Mouse (Mus musculus) fat pad, adult 2 months (tissue): ENCODE data around the gene Parp9.
"Not testable (repeated sequence)": the region's sequence is repeated elsewhere in the genome, so short reads cannot be mapped to it uniquely, and the experiment has no call there.

ENCODE experiments used
- DNase-seq: peaks from one replicate; pipeline ENCODE4 v3.0.0-alpha.2; 2011; ENCODE audit warnings: low read depth, low spot score; ENCODE audit errors: extremely low read depth

Gene Parp9

DNA sequence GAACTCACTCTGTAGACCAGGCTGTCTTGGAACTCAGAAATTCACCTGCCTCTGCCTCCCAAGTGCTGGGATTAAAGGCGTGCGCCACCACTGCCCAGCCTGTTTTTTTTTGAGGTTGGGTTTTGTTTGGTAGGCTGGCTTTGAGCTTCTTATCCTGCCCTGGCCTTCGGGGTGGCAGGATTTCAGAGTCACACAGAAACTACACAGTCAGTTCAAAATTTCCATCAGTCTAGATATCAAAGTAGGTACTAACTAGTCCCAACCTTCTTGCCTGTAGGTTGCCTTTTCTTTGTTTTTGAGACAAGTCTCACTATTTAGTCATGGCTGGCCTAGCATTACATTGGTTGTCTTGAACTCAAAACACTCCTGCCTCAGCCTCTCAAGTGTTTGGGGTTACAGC, 46.2 kb downstream of the Parp9 start:
- DNase-seq = no peak

DNA sequence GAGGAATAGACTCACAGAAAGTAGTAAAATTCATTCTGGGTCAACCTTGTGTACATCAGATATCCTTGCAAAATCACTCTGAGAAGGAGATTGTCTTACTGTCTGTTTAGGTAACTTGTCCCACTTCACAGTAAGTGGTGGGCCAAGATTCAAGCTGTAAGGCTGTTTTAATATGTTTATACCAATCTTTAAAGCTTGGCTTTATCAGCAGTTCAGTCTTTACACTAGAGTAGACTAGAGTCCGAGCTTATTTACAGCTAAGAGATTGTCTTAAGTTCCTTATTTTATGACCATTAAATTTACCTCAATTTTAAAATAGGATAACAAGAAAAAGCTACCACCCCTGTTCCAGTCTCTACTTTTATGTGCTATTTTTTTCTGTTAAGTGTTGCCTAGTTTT, 49.7 kb downstream of the Parp9 start:
- no peak for DNase-seq

DNA sequence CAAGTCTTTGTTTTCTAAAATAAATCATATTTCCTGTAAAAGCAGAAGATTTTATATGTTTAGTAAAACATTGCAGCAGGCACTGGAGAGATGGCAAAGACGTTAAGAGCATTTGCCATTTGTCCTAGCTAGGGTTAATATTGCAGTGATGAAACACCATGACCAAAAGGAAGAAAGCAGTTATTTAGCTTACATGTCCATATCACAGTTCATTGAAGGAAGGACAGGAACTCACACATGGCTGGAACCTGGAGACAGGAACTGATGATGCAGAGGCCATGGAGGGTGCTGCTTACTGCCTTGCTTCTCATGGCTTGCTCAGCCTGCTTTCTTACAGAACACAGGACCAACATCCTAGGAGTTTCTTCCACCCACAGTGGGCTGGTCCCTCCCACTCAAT, 54.1 kb downstream of the Parp9 start:
- DNase-seq = no peak

DNA sequence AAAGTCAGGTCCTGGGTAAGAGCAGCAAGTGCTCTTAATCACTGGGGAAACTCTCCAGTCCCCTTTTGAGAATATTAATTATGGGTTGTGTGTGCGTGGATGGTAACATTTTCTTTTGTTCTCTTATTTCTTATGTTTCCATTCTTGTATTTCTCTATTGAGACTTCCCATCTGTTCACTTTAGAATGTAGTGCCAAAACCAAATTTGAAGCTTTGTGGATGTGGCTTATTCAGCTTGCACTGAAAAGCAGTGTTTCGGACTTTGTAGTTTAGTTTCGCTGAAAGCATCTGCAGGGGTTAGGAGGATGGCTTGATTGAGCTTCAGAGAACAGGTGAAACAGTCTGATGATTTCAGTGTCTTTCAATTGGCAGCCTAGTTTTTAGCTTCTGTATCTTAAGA, 55.0 kb downstream of the Parp9 start:
- DNase-seq = no peak

DNA sequence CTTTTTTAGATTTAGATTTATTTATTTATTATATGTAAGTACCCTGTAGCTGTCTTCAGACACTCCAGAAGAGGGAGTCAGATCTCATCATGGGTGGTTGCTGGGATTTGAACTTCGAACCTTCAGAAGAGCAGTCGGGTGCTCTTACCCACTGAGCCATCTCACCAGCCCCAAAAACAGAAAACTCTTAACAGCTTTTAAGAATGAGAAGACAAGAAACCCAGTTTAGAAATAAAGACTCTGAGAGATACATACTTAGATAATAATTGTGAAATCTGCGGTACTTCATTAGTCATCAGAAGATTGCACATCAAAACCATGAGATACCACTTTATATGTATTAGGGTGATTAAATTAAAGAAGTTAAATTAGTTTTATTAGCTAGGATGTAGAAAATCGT, 60.6 kb downstream of the Parp9 start:
- not testable (repeated sequence) for DNase-seq

DNA sequence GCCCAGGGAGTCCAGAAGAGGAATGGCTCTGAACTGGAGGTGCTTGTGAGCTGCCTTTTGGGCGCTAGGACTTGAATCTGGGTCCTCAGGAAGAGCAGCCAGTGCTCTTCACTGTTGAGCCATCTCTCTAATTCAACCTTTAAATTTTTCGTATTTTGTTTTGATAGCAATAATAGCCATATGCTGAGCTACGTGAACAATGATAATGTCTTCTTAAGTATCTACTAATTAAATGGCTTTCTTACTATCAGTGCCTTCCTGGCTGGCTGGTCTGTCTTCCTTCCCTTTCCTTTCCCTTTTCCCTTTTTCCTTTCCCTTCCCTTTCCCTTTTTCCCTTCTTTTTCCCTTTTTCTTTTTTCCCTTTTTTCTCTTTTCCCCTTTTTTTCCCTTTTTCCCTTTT, 70.1 kb downstream of the Parp9 start:
- DNase-seq = no peak

DNA sequence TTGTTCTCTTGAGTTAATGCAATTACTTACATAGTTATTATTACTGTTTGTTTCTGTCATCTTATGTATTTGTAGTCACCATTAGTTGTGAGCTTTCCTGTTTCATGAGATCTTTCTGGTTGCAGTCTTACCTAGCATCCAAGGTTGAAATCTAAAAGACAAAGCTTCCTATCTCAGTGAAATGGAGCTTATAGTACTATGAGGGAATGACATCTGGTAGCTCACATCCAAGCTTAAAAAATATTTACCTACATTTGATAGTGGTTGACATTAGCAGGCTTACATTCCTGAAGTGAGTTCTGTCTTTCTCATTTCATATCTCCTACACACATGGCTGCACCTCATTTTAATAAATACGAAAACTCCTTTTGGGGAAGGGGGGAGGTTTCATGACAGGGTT, 78.1 kb downstream of the Parp9 start:
- no peak for DNase-seq
